38 mouse cellular contexts compared by ENCODE assay signal in the genomic region with DNA sequence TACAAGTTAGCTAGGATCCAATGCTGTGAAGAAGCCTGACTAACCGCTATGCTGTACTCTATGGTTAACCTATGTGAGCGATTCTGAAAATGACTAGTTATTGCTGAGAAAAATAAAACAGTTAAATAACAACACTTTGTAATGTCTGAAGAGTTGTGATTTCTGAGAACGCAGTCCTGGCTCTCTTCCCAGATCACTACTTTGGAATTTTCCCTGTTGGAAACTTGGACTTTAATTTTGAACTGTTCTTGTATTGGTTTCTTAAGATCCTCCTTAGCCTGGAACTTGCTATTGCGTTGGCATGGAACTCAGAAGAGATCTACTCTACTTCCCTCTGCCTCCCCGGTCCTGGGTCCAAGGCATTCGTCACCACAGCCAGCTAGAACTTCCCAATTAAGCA. TPM values are rescaled to one million over a fixed set of nuclear protein-coding genes. Genes with fewer than 3 reads are reported as not detected.
"Had no signal": no experiment of that assay in that cellular context is flagged by ENCODE, and none has a peak within 500 bp of the region (broad histone marks: within the 10 kb centered on the region; RNA-seq: fewer than 3 reads in every experiment).

No protein-coding gene starts in this region.

- H3K9ac ChIP-seq: heart, embryonic 12.5 days; heart, embryonic 13.5 days; heart, embryonic 15.5 days; hindbrain, embryonic 12.5 days; hindbrain, embryonic 13.5 days; hindbrain, embryonic 14.5 days; hindbrain, embryonic 15.5 days; intestine, embryonic 15.5 days had no signal

- H3K4me3 ChIP-seq: heart, embryonic 10.5 days; heart, embryonic 12.5 days; heart, embryonic 13.5 days; heart, embryonic 15.5 days; hindbrain, embryonic 10.5 days; hindbrain, embryonic 12.5 days; hindbrain, embryonic 13.5 days; hindbrain, embryonic 15.5 days; intestine, embryonic 15.5 days; layer of hippocampus, adult 2 months; left cerebral cortex, adult 2 months had no signal

- H3K27me3 ChIP-seq: heart, embryonic 12.5 days; heart, embryonic 13.5 days; heart, embryonic 15.5 days; hindbrain, embryonic 12.5 days; hindbrain, embryonic 13.5 days; hindbrain, embryonic 15.5 days; intestine, embryonic 15.5 days had no signal

- H3K4me1 ChIP-seq: heart, embryonic 10.5 days; hindbrain, embryonic 10.5 days; hindbrain, embryonic 12.5 days; intestine, embryonic 15.5 days had no signal

- H3K27ac ChIP-seq: heart, embryonic 10.5 days; heart, embryonic 13.5 days; heart, embryonic 15.5 days; hindbrain, embryonic 10.5 days; hindbrain, embryonic 12.5 days; hindbrain, embryonic 13.5 days; hindbrain, embryonic 14.5 days; hindbrain, embryonic 15.5 days; hindbrain, postnatal 0 days; intestine, embryonic 15.5 days; kidney, postnatal 0 days; layer of hippocampus, adult 2 months; left cerebral cortex, adult 2 months had no signal

- H3K4me2 ChIP-seq: heart, embryonic 11.5 days; heart, embryonic 12.5 days; heart, embryonic 13.5 days; heart, embryonic 15.5 days; hindbrain, embryonic 12.5 days; hindbrain, embryonic 13.5 days; hindbrain, embryonic 14.5 days; hindbrain, embryonic 15.5 days; intestine, embryonic 15.5 days had no signal

- ATAC-seq: hindbrain, embryonic 16.5 days; hindbrain, postnatal 0 days; inflammation-experienced regulatory T-cells, adult 6 months; intestine, embryonic 15.5 days; intestine, embryonic 16.5 days; intestine, postnatal 0 days had no signal

- DNase-seq: heart, postnatal 10 days; heart, postnatal 14 days; heart, postnatal 36 days; heart, postnatal 4 days; kidney, adult 11 months; kidney, adult 18-20 months; kidney, postnatal 10 days; kidney, postnatal 14 days; kidney, postnatal 25 days; kidney, postnatal 4 days; layer of hippocampus, adult 9-11 months; layer of hippocampus, postnatal 36 days had no signal

RNA-seq across cellular contexts. Expression of gene 2900092C05Rik, which starts 28.5 kb away (rescaled TPM):
- polyA plus RNA-seq: heart, embryonic 10.5 days; heart, embryonic 11.5 days; heart, embryonic 12.5 days; heart, embryonic 13.5 days; heart, embryonic 14.5 days; heart, embryonic 15.5 days; heart, embryonic 16.5 days; heart, postnatal 0 days; hindbrain, embryonic 10.5 days; hindbrain, embryonic 11.5 days; hindbrain, embryonic 12.5 days; hindbrain, embryonic 13.5 days; hindbrain, embryonic 14.5 days; hindbrain, embryonic 15.5 days; hindbrain, embryonic 16.5 days; hindbrain, postnatal 0 days; intestine, embryonic 14.5 days; intestine, embryonic 15.5 days; intestine, embryonic 16.5 days; intestine, postnatal 0 days; kidney, embryonic 16.5 days; kidney, postnatal 0 days; large intestine, adult 2 months had no signal
